Mouse (Mus musculus) heart, adult 2 months (tissue): ENCODE results near the gene Pick1.

ENCODE experiments used
- CTCF ChIP-seq: fragments of 200-600 bp; IDR thresholded peaks from 2 replicates; pipeline ENCODE4 v1.8.1; 2022; ENCODE audit warnings: antibody characterized with exemption, mild to moderate bottlenecking, moderate library complexity
- EP300 ChIP-seq: fragments of 200-500 bp; IDR thresholded peaks from 2 replicates; pipeline ENCODE4 v1.6.1; 2011; ENCODE audit warnings: low read depth, low read length, control low read depth; ENCODE audit not compliant: insufficient read depth
- POLR2A ChIP-seq: fragments of 200-500 bp; IDR thresholded peaks from 2 replicates; pipeline ENCODE4 v1.6.1; 2011; ENCODE audit warnings: mild to moderate bottlenecking, low read depth, low read length, control low read depth; ENCODE audit not compliant: insufficient read depth

- no peak for TF ChIP-seq CTCF
- TF ChIP-seq POLR2A = no peak
- no peak for TF ChIP-seq EP300
Observed at GRCm38 (mm10) chr15:79261095-79261725, 32.2 kb downstream of the Pick1 start.
